Mouse (Mus musculus) olfactory bulb, adult 2 months (tissue): ENCODE results near the gene Vamp5.

ENCODE experiments used
- CTCF ChIP-seq: fragments of 200-500 bp; IDR thresholded peaks from 2 replicates; pipeline ENCODE4 v1.5.1; 2012; ENCODE audit warnings: low read depth, mild to moderate bottlenecking, low read length, moderate library complexity; ENCODE audit not compliant: insufficient read depth
- POLR2A ChIP-seq: fragments of 200-500 bp; IDR thresholded peaks from 2 replicates; pipeline ENCODE4 v1.6.1; 2012; ENCODE audit warnings: mild to moderate bottlenecking, low read depth, low read length, moderate library complexity; ENCODE audit not compliant: insufficient read depth

GRCm38 (mm10) chr6:72383952-72384351, 3.7 kb upstream of the Vamp5 start:
- TF ChIP-seq POLR2A (no peak), CTCF (no peak)
